Mouse (Mus musculus): ENCODE data around the gene Gm44790. TPM values are rescaled to one million over a fixed set of nuclear protein-coding genes. Genes with fewer than 3 reads are reported as not detected.

Gene Gm44790
- polyA plus RNA-seq, 2 experiments, result 0.77 to 1.5 TPM

GRCm38 (mm10) chr6:86473077-86473476 lies 46.6 kb downstream of the Gm44790 start:
- 66% methylated on average over 7 of the region's 7 CpGs for WGBS
- Histone ChIP-seq H3K4me1 (ENCODE audit: control insufficient read depth, insufficient read depth, low read length) (peaks cover 23% of the 10 kb centered on the region), H3K36me3 (ENCODE audit: control insufficient read depth, insufficient read depth, low read length) (peaks cover 12% of the 10 kb centered on the region; the same call in 1 of the 2 replicates), H3K27me3 (ENCODE audit: control insufficient read depth, insufficient read depth, low read length) (no peaks in the 10 kb centered on the region), H3K9ac (ENCODE audit: low read depth, low read length, severe bottlenecking) (peak overlapping the region; percentile 60), H3K27ac (replicated peaks; ENCODE audit: low read depth, low read length) (peak overlapping the region; percentile 89), H3K4me2 (replicated peaks; ENCODE audit: low read depth, low read length, severe bottlenecking) (peak overlapping the region; percentile 79), H3K9me3 (ENCODE audit: control insufficient read depth, low read length) (no peaks in the 10 kb centered on the region), H3K4me3 (replicated peaks; ENCODE audit: low read length) (peak overlapping the region; percentile 40)
- no peak for TF ChIP-seq POLR2A (IDR thresholded peaks at IDR 0.05; ENCODE audit: borderline replicate concordance, extremely low read depth, insufficient read depth, insufficient read length)
- no peak for DNase-seq (ENCODE audit: low spot score)
- ATAC-seq (ENCODE audit: low FRiP score, low read depth), result no peak

GRCm38 (mm10) chr6:86474072-86474471 lies 47.6 kb downstream of the Gm44790 start:
- Histone ChIP-seq H3K4me2 (replicated peaks; ENCODE audit: low read depth, low read length, severe bottlenecking) (no peak overlapping the region), H3K9me3 (ENCODE audit: control insufficient read depth, low read length) (no peaks in the 10 kb centered on the region), H3K27me3 (ENCODE audit: control insufficient read depth, insufficient read depth, low read length) (no peaks in the 10 kb centered on the region), H3K4me1 (ENCODE audit: control insufficient read depth, insufficient read depth, low read length) (peaks cover 33% of the 10 kb centered on the region), H3K4me3 (replicated peaks; ENCODE audit: low read length) (no peak overlapping the region), H3K36me3 (ENCODE audit: control insufficient read depth, insufficient read depth, low read length) (peaks cover 9% of the 10 kb centered on the region; the same call in 1 of the 2 replicates), H3K27ac (replicated peaks; ENCODE audit: low read depth, low read length) (no peak overlapping the region), H3K9ac (ENCODE audit: low read depth, low read length, severe bottlenecking) (no peak overlapping the region)
- ATAC-seq (ENCODE audit: low FRiP score, low read depth) (no peak), DNase-seq (ENCODE audit: low spot score) (no peak)
- 92% methylated on average over 5 of the region's 5 CpGs for WGBS
- TF ChIP-seq POLR2A (IDR thresholded peaks at IDR 0.05; ENCODE audit: borderline replicate concordance, extremely low read depth, insufficient read depth, insufficient read length), result no peak

- DNase-seq (ENCODE audit: low spot score), result no peak
- Histone ChIP-seq H3K4me1 (ENCODE audit: control insufficient read depth, insufficient read depth, low read length) (peaks cover 39% of the 10 kb centered on the region), H3K27ac (replicated peaks; ENCODE audit: low read depth, low read length) (no peak overlapping the region), H3K9me3 (ENCODE audit: control insufficient read depth, low read length) (no peaks in the 10 kb centered on the region), H3K36me3 (ENCODE audit: control insufficient read depth, insufficient read depth, low read length) (peaks cover 5% of the 10 kb centered on the region; the same call in 1 of the 2 replicates), H3K9ac (ENCODE audit: low read depth, low read length, severe bottlenecking) (no peak overlapping the region), H3K4me2 (replicated peaks; ENCODE audit: low read depth, low read length, severe bottlenecking) (no peak overlapping the region), H3K4me3 (replicated peaks; ENCODE audit: low read length) (no peak overlapping the region), H3K27me3 (ENCODE audit: control insufficient read depth, insufficient read depth, low read length) (no peaks in the 10 kb centered on the region)
- no peak for TF ChIP-seq POLR2A (IDR thresholded peaks at IDR 0.05; ENCODE audit: borderline replicate concordance, extremely low read depth, insufficient read depth, insufficient read length)
- no peak for ATAC-seq (ENCODE audit: low FRiP score, low read depth)
Measured at GRCm38 (mm10) chr6:86474646-86475181, 48.3 kb downstream of the Gm44790 start.

- ATAC-seq (ENCODE audit: low FRiP score, low read depth) (no peak), DNase-seq (ENCODE audit: low spot score) (no peak)
- Histone ChIP-seq H3K9ac (ENCODE audit: low read depth, low read length, severe bottlenecking) (no peak overlapping the region), H3K4me2 (replicated peaks; ENCODE audit: low read depth, low read length, severe bottlenecking) (no peak overlapping the region), H3K36me3 (ENCODE audit: control insufficient read depth, insufficient read depth, low read length) (no peaks in the 10 kb centered on the region), H3K27me3 (ENCODE audit: control insufficient read depth, insufficient read depth, low read length) (no peaks in the 10 kb centered on the region), H3K4me3 (replicated peaks; ENCODE audit: low read length) (no peak overlapping the region), H3K27ac (replicated peaks; ENCODE audit: low read depth, low read length) (no peak overlapping the region), H3K9me3 (ENCODE audit: control insufficient read depth, low read length) (no peaks in the 10 kb centered on the region), H3K4me1 (ENCODE audit: control insufficient read depth, insufficient read depth, low read length) (peaks cover 48% of the 10 kb centered on the region)
- WGBS, result 69% methylated on average over 9 of the region's 9 CpGs
- TF ChIP-seq POLR2A (IDR thresholded peaks at IDR 0.05; ENCODE audit: borderline replicate concordance, extremely low read depth, insufficient read depth, insufficient read length), result no peak
Measured at GRCm38 (mm10) chr6:86475462-86476167, 49.2 kb downstream of the Gm44790 start.

GRCm38 (mm10) chr6:86476931-86477330 lies 50.5 kb downstream of the Gm44790 start:
- H3K9ac ChIP-seq (ENCODE audit: low read depth, low read length, severe bottlenecking), result no peak overlapping the region
- no peak for ATAC-seq (ENCODE audit: low FRiP score, low read depth)
- no peaks in the 10 kb centered on the region for H3K36me3 ChIP-seq (ENCODE audit: control insufficient read depth, insufficient read depth, low read length)
- H3K27ac ChIP-seq (replicated peaks; ENCODE audit: low read depth, low read length), result no peak overlapping the region
- TF ChIP-seq POLR2A (IDR thresholded peaks at IDR 0.05; ENCODE audit: borderline replicate concordance, extremely low read depth, insufficient read depth, insufficient read length), result no peak
- no peaks in the 10 kb centered on the region for H3K9me3 ChIP-seq (ENCODE audit: control insufficient read depth, low read length)
- H3K4me2 ChIP-seq (replicated peaks; ENCODE audit: low read depth, low read length, severe bottlenecking), result no peak overlapping the region
- 83% methylated on average over 5 of the region's 5 CpGs for WGBS
- H3K4me1 ChIP-seq (ENCODE audit: control insufficient read depth, insufficient read depth, low read length), result peaks cover 50% of the 10 kb centered on the region
- no peak for DNase-seq (ENCODE audit: low spot score)
- no peaks in the 10 kb centered on the region for H3K27me3 ChIP-seq (ENCODE audit: control insufficient read depth, insufficient read depth, low read length)
- no peak overlapping the region for H3K4me3 ChIP-seq (replicated peaks; ENCODE audit: low read length)
